ENCODE assay signal across 11 mouse cellular contexts in the genomic region with DNA sequence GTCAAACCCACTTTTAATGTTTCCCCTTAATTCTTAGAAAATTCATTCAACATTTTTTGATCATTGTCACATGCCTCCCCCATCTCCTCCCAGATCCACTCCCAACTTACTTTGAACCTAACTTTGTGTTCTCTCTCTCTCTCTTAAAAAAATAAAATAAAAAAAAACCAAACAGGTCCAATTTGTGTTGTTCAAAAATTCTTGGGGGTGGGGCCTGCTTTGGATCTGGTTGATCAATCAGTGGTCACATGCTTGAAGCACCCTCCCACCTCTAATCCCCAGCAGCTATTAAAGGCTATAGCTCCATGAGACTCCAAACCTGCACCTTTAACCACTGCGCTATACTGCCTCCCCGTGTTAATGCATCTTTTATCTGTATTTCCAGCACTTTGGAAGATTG. TPM values are rescaled to one million over a fixed set of nuclear protein-coding genes. Genes with fewer than 3 reads are reported as not detected.
DNase-seq lines count a peak whose midpoint lies in the region; ATAC-seq and TF ChIP-seq lines count a peak whose summit lies in the region.
"Had no signal": no experiment of that assay in that cellular context is flagged by ENCODE, and none has a peak within 500 bp of the region (broad histone marks: within the 10 kb centered on the region; RNA-seq: fewer than 3 reads in every experiment).

No protein-coding gene starts in this region.

- no peak for TF ChIP-seq CTCF in heart, adult 2 months (IDR thresholded peaks at IDR 0.05)
- TF ChIP-seq CTCF in liver, adult 2 months (IDR thresholded peaks at IDR 0.05; ENCODE audit: low read depth, low read length), result no peak

- no peak for TF ChIP-seq EP300 in heart, adult 2 months (IDR thresholded peaks at IDR 0.05; ENCODE audit: insufficient read depth, low read depth, low read length)

- peaks cover 4% of the 10 kb centered on the region for H3K36me3 ChIP-seq in heart, adult 2 months (ENCODE audit: control insufficient read depth, insufficient read depth, low read length)
- H3K36me3 ChIP-seq in heart, embryonic 11.5 days (ENCODE audit: control insufficient read depth, insufficient read depth, low read length), result no peaks in the 10 kb centered on the region
- H3K36me3 ChIP-seq in liver, adult 2 months (ENCODE audit: control insufficient read depth, insufficient read depth, low read length), result no peaks in the 10 kb centered on the region
- H3K36me3 ChIP-seq in liver, embryonic 12.5 days, result no peaks in the 10 kb centered on the region
- H3K36me3 ChIP-seq in liver, embryonic 16.5 days (ENCODE audit: control insufficient read depth, insufficient read depth), result no peaks in the 10 kb centered on the region
- H3K36me3 ChIP-seq in hindbrain, embryonic 16.5 days (ENCODE audit: control insufficient read depth, insufficient read depth, low read length), result no peaks in the 10 kb centered on the region
- H3K36me3 ChIP-seq: embryonic facial prominence, embryonic 10.5 days; hindbrain, embryonic 15.5 days had no signal

- H3K4me2 ChIP-seq in heart, embryonic 11.5 days, result no peak overlapping the region
- no peak overlapping the region for H3K4me2 ChIP-seq in liver, embryonic 12.5 days
- H3K4me2 ChIP-seq in liver, embryonic 16.5 days (ENCODE audit: low read depth, low read length), result no peak overlapping the region
- no peak overlapping the region for H3K4me2 ChIP-seq in hindbrain, embryonic 16.5 days (ENCODE audit: low read length)
- H3K4me2 ChIP-seq: forebrain, embryonic 13.5 days; hindbrain, embryonic 15.5 days had no signal

- intact Hi-C loops in heart, adult 2 months (cut with DNase I), result loop anchor here (2.0 to 5.0 kb wide), 2 partner anchors 45 to 193 kb away; no protein-coding TSS in a partner anchor

- no peak overlapping the region for H3K9ac ChIP-seq in heart, adult 2 months (ENCODE audit: low read depth, low read length)
- no peak overlapping the region for H3K9ac ChIP-seq in heart, embryonic 11.5 days (ENCODE audit: low read depth, low read length)
- no peak overlapping the region; the same call in 1 of the 2 replicates for H3K9ac ChIP-seq in liver, adult 2 months (ENCODE audit: low read depth, low read length)
- H3K9ac ChIP-seq in liver, embryonic 12.5 days, result no peak overlapping the region
- H3K9ac ChIP-seq in liver, embryonic 16.5 days (ENCODE audit: low read depth, low read length), result no peak overlapping the region
- H3K9ac ChIP-seq in hindbrain, embryonic 16.5 days (ENCODE audit: low read depth, low read length), result no peak overlapping the region
- H3K9ac ChIP-seq: forebrain, embryonic 13.5 days; forebrain, postnatal 0 days; hindbrain, embryonic 15.5 days had no signal

- no peaks in the 10 kb centered on the region for H3K27me3 ChIP-seq in heart, adult 2 months (ENCODE audit: control insufficient read depth, insufficient read depth, low read length)
- no peaks in the 10 kb centered on the region for H3K27me3 ChIP-seq in heart, embryonic 11.5 days (ENCODE audit: control insufficient read depth, insufficient read depth, low read length)
- no peaks in the 10 kb centered on the region for H3K27me3 ChIP-seq in liver, adult 2 months (ENCODE audit: control insufficient read depth, insufficient read depth, low read length)
- no peaks in the 10 kb centered on the region for H3K27me3 ChIP-seq in liver, embryonic 12.5 days (replicated peaks)
- no peaks in the 10 kb centered on the region for H3K27me3 ChIP-seq in liver, embryonic 16.5 days (ENCODE audit: control insufficient read depth, insufficient read depth, low read depth, low read length)
- no peaks in the 10 kb centered on the region for H3K27me3 ChIP-seq in hindbrain, embryonic 16.5 days (replicated peaks; ENCODE audit: control insufficient read depth, insufficient read depth, low read length)
- H3K27me3 ChIP-seq: forebrain, embryonic 13.5 days; hindbrain, embryonic 15.5 days had no signal

- H3K9me3 ChIP-seq in heart, embryonic 11.5 days (replicated peaks; ENCODE audit: control insufficient read depth, low read length), result no peaks in the 10 kb centered on the region
- H3K9me3 ChIP-seq in liver, embryonic 12.5 days (replicated peaks), result no peaks in the 10 kb centered on the region
- H3K9me3 ChIP-seq in liver, embryonic 16.5 days (replicated peaks; ENCODE audit: control insufficient read depth, low read length), result no peaks in the 10 kb centered on the region
- H3K9me3 ChIP-seq in hindbrain, embryonic 16.5 days (ENCODE audit: control insufficient read depth, low read length), result no peaks in the 10 kb centered on the region
- H3K9me3 ChIP-seq: embryonic facial prominence, embryonic 10.5 days; forebrain, embryonic 13.5 days; hindbrain, embryonic 15.5 days had no signal

- H3K27ac ChIP-seq in heart, adult 2 months, result peak overlapping the region; percentile 62
- no peak overlapping the region for H3K27ac ChIP-seq in heart, embryonic 11.5 days (ENCODE audit: low read depth, low read length)
- H3K27ac ChIP-seq in liver, adult 2 months (replicated peaks; ENCODE audit: insufficient read depth, low read depth, low read length), result peak overlapping the region; percentile 77
- no peak overlapping the region for H3K27ac ChIP-seq in liver, embryonic 12.5 days
- peak overlapping the region; percentile 64 for H3K27ac ChIP-seq in liver, embryonic 16.5 days (ENCODE audit: low read length)
- H3K27ac ChIP-seq in hindbrain, embryonic 16.5 days (ENCODE audit: low read depth, low read length), result no peak overlapping the region
- H3K27ac ChIP-seq: embryonic facial prominence, embryonic 10.5 days; forebrain, embryonic 13.5 days; hindbrain, embryonic 15.5 days had no signal

- no peak for TF ChIP-seq POLR2A in heart, adult 2 months (IDR thresholded peaks at IDR 0.05; ENCODE audit: insufficient read depth, low read depth, low read length)
- no peak for TF ChIP-seq POLR2A in liver, adult 2 months (IDR thresholded peaks at IDR 0.05; ENCODE audit: extremely low read depth, insufficient read depth, low read length)

- H3K4me1 ChIP-seq in heart, adult 2 months (ENCODE audit: control insufficient read depth, insufficient read depth, low read length), result peaks cover 5% of the 10 kb centered on the region
- no peaks in the 10 kb centered on the region for H3K4me1 ChIP-seq in heart, embryonic 11.5 days (ENCODE audit: control insufficient read depth, insufficient read depth, low read length)
- H3K4me1 ChIP-seq in liver, adult 2 months (ENCODE audit: control insufficient read depth, insufficient read depth, low read length), result peaks cover 10% of the 10 kb centered on the region; the same call in 1 of the 2 replicates
- peaks cover 11% of the 10 kb centered on the region; the same call in 1 of the 2 replicates for H3K4me1 ChIP-seq in liver, embryonic 12.5 days
- no peaks in the 10 kb centered on the region; the same call in 1 of the 2 replicates for H3K4me1 ChIP-seq in liver, embryonic 16.5 days (ENCODE audit: control insufficient read depth, low read depth, low read length)
- peaks cover 3% of the 10 kb centered on the region; the same call in 1 of the 2 replicates for H3K4me1 ChIP-seq in hindbrain, embryonic 16.5 days (ENCODE audit: control insufficient read depth, insufficient read depth, low read depth, low read length)

- ATAC-seq in heart, embryonic 11.5 days (replicated peaks; ENCODE audit: insufficient number of reproducible peaks, low FRiP score, low TSS enrichment), result no peak
- ATAC-seq in liver, embryonic 12.5 days, result no peak
- no peak for ATAC-seq in liver, embryonic 16.5 days (ENCODE audit: low read depth)
- ATAC-seq in hindbrain, embryonic 16.5 days, result no peak
- ATAC-seq: forebrain, embryonic 13.5 days; forebrain, postnatal 0 days; inflammation-experienced regulatory T-cells, adult 6 months had no signal

- DNase-seq in heart, adult 2 months, result no peak
- DNase-seq in liver, adult 2 months (ENCODE audit: extremely low read depth, low read depth, low spot score), result peak; percentile 58
- DNase-seq: forebrain, postnatal 0 days had no signal

- WGBS in heart, adult 2 months, result 81% methylated on average over 2 of the region's 2 CpGs
- 85% methylated on average over 2 of the region's 2 CpGs for WGBS in heart, embryonic 11.5 days (ENCODE audit: insufficient replicate concordance)
- WGBS in liver, adult 2 months, result 87% methylated on average over 2 of the region's 2 CpGs
- WGBS in liver, embryonic 12.5 days (ENCODE audit: insufficient replicate concordance), result 80% methylated on average over 2 of the region's 2 CpGs
- WGBS in liver, embryonic 16.5 days (ENCODE audit: insufficient replicate concordance), result 54% methylated on average over 2 of the region's 2 CpGs
- 93% methylated on average over 2 of the region's 2 CpGs for WGBS in hindbrain, embryonic 16.5 days

- no peaks in the 10 kb centered on the region for H3K79me2 ChIP-seq in heart, adult 2 months (replicated peaks; ENCODE audit: control insufficient read depth, insufficient read depth, low read length)
- no peaks in the 10 kb centered on the region for H3K79me2 ChIP-seq in liver, adult 2 months (ENCODE audit: control insufficient read depth, insufficient read depth, low read length)

- H3K4me3 ChIP-seq in heart, adult 2 months, result no peak overlapping the region
- H3K4me3 ChIP-seq in heart, embryonic 11.5 days (ENCODE audit: low read depth, low read length), result no peak overlapping the region
- no peak overlapping the region for H3K4me3 ChIP-seq in liver, adult 2 months (ENCODE audit: insufficient read depth, low read depth, low read length)
- H3K4me3 ChIP-seq in liver, embryonic 12.5 days, result no peak overlapping the region
- H3K4me3 ChIP-seq in liver, embryonic 16.5 days (ENCODE audit: low read depth, low read length), result no peak overlapping the region
- no peak overlapping the region for H3K4me3 ChIP-seq in hindbrain, embryonic 16.5 days (ENCODE audit: low read length)
- H3K4me3 ChIP-seq: embryonic facial prominence, embryonic 10.5 days; forebrain, embryonic 13.5 days; hindbrain, embryonic 15.5 days had no signal

RNA-seq across cellular contexts. Expression of a gene that starts 46.9 kb away (rescaled TPM):
- 10 to 100 TPM; 11.8 to 15.6 TPM for total RNA-seq in heart, adult 2 months (2021)
- polyA plus RNA-seq in heart, adult 2 months (2012; rRNA removed), result 1.2 and 2.4 TPM in 2 replicates
- 0.07 TPM in 1 of 2 replicates, not detected in the other for polyA plus RNA-seq in heart, embryonic 11.5 days (2014; fragmentation: Nextera tagmentation; extraction: Ambion mirVana)
- total RNA-seq in liver, adult 2 months (2014; rRNA removed), result 0.28 and 0.54 TPM in 2 replicates
- 0.06 and 0.10 TPM in 2 replicates for polyA plus RNA-seq in liver, adult 2 months (2012; rRNA removed)
- polyA plus RNA-seq in liver, embryonic 12.5 days (2016; fragmentation: Nextera tagmentation; extraction: Ambion mirVana), result 0.04 and 0.12 TPM in 2 replicates
- 0.06 and 0.08 TPM in 2 replicates for polyA plus RNA-seq in liver, embryonic 16.5 days (2015; fragmentation: Nextera tagmentation; extraction: Ambion mirVana)
- polyA plus RNA-seq in hindbrain, embryonic 16.5 days (2015; fragmentation: Nextera tagmentation; extraction: Ambion mirVana), result 0.12 and 0.16 TPM in 2 replicates

Comparison
In these comparisons a context has a peak if more than half of its experiments do, and no peak if none do; other contexts are left out.
1. H3K27ac ChIP-seq: peak in heart, adult 2 months (single experiment), liver, adult 2 months (single experiment) and liver, embryonic 16.5 days (single experiment); none in heart, embryonic 11.5 days (single experiment), liver, embryonic 12.5 days (single experiment) and hindbrain, embryonic 16.5 days (single experiment).